Mouse (Mus musculus): ENCODE measurements around the gene Olfr1275. TPM values are rescaled to one million over a fixed set of nuclear protein-coding genes. Genes with fewer than 3 reads are reported as not detected.

Olfr1275 gene
- not detected in 2 replicates for polyA plus RNA-seq (2015; fragmentation: Nextera tagmentation; extraction: Ambion mirVana)

GRCm38 (mm10) chr2:111235186-111235585 lies at the start of gene Olfr1275:
Olfr1275 (minus strand) TSS chr2:111235286.
- WGBS, result 79% methylated on average over 1 of the region's 1 CpGs
- no peak within 1 kb of the TSS for H3K4me3 ChIP-seq (replicated peaks)

GRCm38 (mm10) chr2:111274006-111274405 lies 38.9 kb upstream of the Olfr1275 start, which contains the start of gene Olfr1277:
Olfr1277 (minus strand) TSS chr2:111274106.
- no peak within 1 kb of the TSS for H3K27ac ChIP-seq (replicated peaks)
- H3K9ac ChIP-seq (replicated peaks), result no peak within 1 kb of the TSS
- H3K4me1 ChIP-seq, result no peaks in the 10 kb centered on the region
- no peaks in the 10 kb centered on the region for H3K27me3 ChIP-seq (replicated peaks)
- ATAC-seq (ENCODE audit: low FRiP score), result no peak
- no peak within 1 kb of the TSS for H3K4me2 ChIP-seq
- 86% methylated on average over 2 of the region's 2 CpGs for WGBS
- no peaks in the 10 kb centered on the region for H3K36me3 ChIP-seq
- no peaks in the 10 kb centered on the region for H3K9me3 ChIP-seq (replicated peaks)
- no peak within 1 kb of the TSS for H3K4me3 ChIP-seq (replicated peaks)

More at GRCm38 (mm10) chr2:111235186-111235585, at the start of gene Olfr1275:
- ATAC-seq (ENCODE audit: low FRiP score), result no peak
- no peak within 1 kb of the TSS for H3K4me2 ChIP-seq
- no peaks in the 10 kb centered on the region for H3K36me3 ChIP-seq
- no peak within 1 kb of the TSS for H3K27ac ChIP-seq (replicated peaks)
- no peaks in the 10 kb centered on the region for H3K27me3 ChIP-seq (replicated peaks)
- no peaks in the 10 kb centered on the region for H3K9me3 ChIP-seq (replicated peaks)
- no peak within 1 kb of the TSS for H3K9ac ChIP-seq (replicated peaks)
- H3K4me1 ChIP-seq, result no peaks in the 10 kb centered on the region

DNA sequence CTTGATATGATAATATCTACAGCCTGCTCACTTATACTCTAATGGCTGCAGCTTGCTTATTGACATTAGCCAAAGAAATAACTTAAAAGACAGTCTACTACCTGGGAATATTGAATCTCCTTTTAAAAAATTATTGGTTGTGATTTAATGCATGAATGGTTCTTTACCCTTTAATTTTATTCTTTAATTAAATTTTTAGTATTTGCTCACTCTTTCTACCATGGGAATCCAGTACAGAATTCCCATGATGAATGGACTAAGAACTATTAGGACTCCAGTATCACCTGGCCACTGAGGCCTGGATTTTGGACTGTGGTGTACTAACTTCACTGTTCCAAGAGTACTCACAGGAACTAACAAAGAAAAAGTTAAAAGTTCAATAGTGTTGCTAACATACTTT lies 19.1 kb upstream of the Olfr1275 start, which contains the start of gene Olfr1276:
Gene Olfr1276 (plus strand): TSS at position 301 of the 400 bp plus-strand sequence.
- no peaks in the 10 kb centered on the region for H3K27me3 ChIP-seq (replicated peaks)
- ATAC-seq (ENCODE audit: low FRiP score), result no peak

DNA sequence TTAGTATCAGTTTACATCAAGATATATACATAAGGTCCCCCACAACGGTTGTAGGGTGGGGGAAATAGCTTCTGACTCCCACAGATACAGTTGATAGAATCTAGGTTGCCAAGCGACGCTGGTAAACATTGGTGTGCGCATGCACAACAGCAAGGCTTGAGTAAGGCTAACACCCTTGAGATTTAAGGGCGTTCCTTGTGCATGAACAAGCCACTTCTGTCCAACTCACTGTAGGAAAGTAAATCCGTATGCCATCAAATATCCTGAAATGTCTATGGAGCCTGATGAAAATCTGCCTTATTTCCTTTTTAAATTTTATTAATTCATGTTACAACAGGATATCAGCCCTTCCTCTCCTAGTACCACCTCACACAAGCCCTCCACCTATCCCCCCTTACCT lies 5.6 kb downstream of the Olfr1275 start, which contains the start of gene 4930430A15Rik:
Gene 4930430A15Rik (minus strand): TSS at position 101 of the 400 bp plus-strand sequence.
- no peak within 1 kb of the TSS for H3K9ac ChIP-seq (replicated peaks)
- H3K4me1 ChIP-seq, result no peaks in the 10 kb centered on the region
- ATAC-seq (ENCODE audit: low FRiP score), result no peak
- H3K36me3 ChIP-seq, result no peaks in the 10 kb centered on the region
- 86% methylated on average over 6 of the region's 6 CpGs for WGBS
- no peaks in the 10 kb centered on the region for H3K9me3 ChIP-seq (replicated peaks)
- no peaks in the 10 kb centered on the region for H3K27me3 ChIP-seq (replicated peaks)
- no peak within 1 kb of the TSS for H3K4me2 ChIP-seq
- no peak within 1 kb of the TSS for H3K4me3 ChIP-seq (replicated peaks)
- no peak within 1 kb of the TSS for H3K27ac ChIP-seq (replicated peaks)

More for the DNA sequence above, 19.1 kb upstream of the Olfr1275 start, which contains the start of gene Olfr1276:
- H3K9me3 ChIP-seq (replicated peaks), result no peaks in the 10 kb centered on the region
- no peak within 1 kb of the TSS for H3K4me2 ChIP-seq
- H3K27ac ChIP-seq (replicated peaks), result no peak within 1 kb of the TSS
- no peak within 1 kb of the TSS for H3K9ac ChIP-seq (replicated peaks)
- no peaks in the 10 kb centered on the region for H3K36me3 ChIP-seq
- H3K4me3 ChIP-seq (replicated peaks), result no peak within 1 kb of the TSS
- H3K4me1 ChIP-seq, result no peaks in the 10 kb centered on the region

DNA sequence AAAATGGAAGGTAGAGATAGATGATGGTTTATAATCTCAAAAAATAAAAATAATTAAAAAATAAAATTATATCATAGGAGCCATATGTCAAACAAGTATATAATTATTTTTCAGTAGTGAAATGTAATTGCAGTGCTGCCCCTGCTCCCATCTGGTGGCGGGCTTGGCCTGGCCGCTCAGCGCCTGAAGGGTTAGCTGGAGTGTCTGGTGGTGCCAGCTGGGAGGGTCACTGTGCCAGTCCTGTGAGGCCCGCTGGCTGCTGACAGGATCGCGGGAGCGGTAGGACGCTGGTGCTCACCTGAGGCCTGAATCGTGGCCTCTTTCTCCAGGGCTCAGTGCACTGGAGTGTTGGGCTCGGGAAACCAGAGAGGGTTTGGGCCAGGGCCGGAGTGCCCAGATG lies 53.0 kb downstream of the Olfr1275 start:
- no peak for ATAC-seq (ENCODE audit: low FRiP score)
- Histone ChIP-seq H3K27me3 (replicated peaks) (no peaks in the 10 kb centered on the region), H3K36me3 (no peaks in the 10 kb centered on the region), H3K4me2 (no peak overlapping the region), H3K27ac (replicated peaks) (no peak overlapping the region), H3K9ac (replicated peaks) (no peak overlapping the region), H3K4me3 (replicated peaks) (no peak overlapping the region), H3K9me3 (replicated peaks) (no peaks in the 10 kb centered on the region), H3K4me1 (no peaks in the 10 kb centered on the region)
- WGBS, result 93% methylated on average over 11 of the region's 11 CpGs

Other genes with a start within 250 kb of the Olfr1275 start
- gene Gm13941, start 129.3 kb downstream of the Olfr1275 start, polyA plus RNA-seq (2015; fragmentation: Nextera tagmentation; extraction: Ambion mirVana), result not detected in 2 replicates
- gene Gm15130, start 82.3 kb downstream of the Olfr1275 start, polyA plus RNA-seq (2015; fragmentation: Nextera tagmentation; extraction: Ambion mirVana), result not detected in 2 replicates
- gene 4930430A15Rik, start 5.7 kb downstream of the Olfr1275 start, polyA plus RNA-seq (2015; fragmentation: Nextera tagmentation; extraction: Ambion mirVana), result not detected in 2 replicates
- not detected in 2 replicates for gene Olfr1276, start 19.2 kb upstream of the Olfr1275 start, polyA plus RNA-seq (2015; fragmentation: Nextera tagmentation; extraction: Ambion mirVana)
- not detected in 2 replicates for gene Olfr1277, start 38.8 kb upstream of the Olfr1275 start, polyA plus RNA-seq (2015; fragmentation: Nextera tagmentation; extraction: Ambion mirVana)
- not detected in 2 replicates for gene Olfr1278, start 54.9 kb upstream of the Olfr1275 start, polyA plus RNA-seq (2015; fragmentation: Nextera tagmentation; extraction: Ambion mirVana)
- gene Olfr1279, start 65.3 kb upstream of the Olfr1275 start, polyA plus RNA-seq (2015; fragmentation: Nextera tagmentation; extraction: Ambion mirVana), result not detected in 2 replicates
- not detected in 2 replicates for gene Olfr1280, start 78.7 kb upstream of the Olfr1275 start, polyA plus RNA-seq (2015; fragmentation: Nextera tagmentation; extraction: Ambion mirVana)
- not detected in 2 replicates for gene Olfr1281, start 91.2 kb upstream of the Olfr1275 start, polyA plus RNA-seq (2015; fragmentation: Nextera tagmentation; extraction: Ambion mirVana)
- gene Olfr1282, start 100.8 kb upstream of the Olfr1275 start, polyA plus RNA-seq (2015; fragmentation: Nextera tagmentation; extraction: Ambion mirVana), result not detected in 2 replicates
- not detected in 2 replicates for gene Olfr1283, start 131.5 kb upstream of the Olfr1275 start, polyA plus RNA-seq (2015; fragmentation: Nextera tagmentation; extraction: Ambion mirVana)
- not detected in 2 replicates for gene Olfr1284, start 140.2 kb upstream of the Olfr1275 start, polyA plus RNA-seq (2015; fragmentation: Nextera tagmentation; extraction: Ambion mirVana)
- gene Olfr1286, start 187.8 kb upstream of the Olfr1275 start, polyA plus RNA-seq (2015; fragmentation: Nextera tagmentation; extraction: Ambion mirVana), result not detected in 2 replicates
- gene Olfr1287, start 213.9 kb upstream of the Olfr1275 start, polyA plus RNA-seq (2015; fragmentation: Nextera tagmentation; extraction: Ambion mirVana), result not detected in 2 replicates
- gene Olfr1288, start 238.8 kb upstream of the Olfr1275 start, polyA plus RNA-seq (2015; fragmentation: Nextera tagmentation; extraction: Ambion mirVana), result not detected in 2 replicates
- not detected in 2 replicates for gene Olfr1289, start 245.5 kb upstream of the Olfr1275 start, polyA plus RNA-seq (2015; fragmentation: Nextera tagmentation; extraction: Ambion mirVana)

Data from neural tube, embryonic 15.5 days (tissue).